Mouse (Mus musculus) CH12.LX (cell line): Measurements from ENCODE around the gene Dnaja4. TPM values are rescaled to one million over a fixed set of nuclear protein-coding genes. Genes with fewer than 3 reads are reported as not detected.

ENCODE experiments used
- DNase-seq: peaks from one replicate; pipeline ENCODE4 v3.0.0-alpha.2; 2013; ENCODE audit errors: extremely low read depth
- H3K27ac ChIP-seq: 2 replicates; pipeline ENCODE4 v1.5.1; 2012; ENCODE audit warnings: low read depth, mild to moderate bottlenecking, control low read depth, moderate library complexity; ENCODE audit not compliant: insufficient read depth
- H3K27me3 ChIP-seq: replicated peaks from 2 replicates; pipeline ENCODE3; 2012; ENCODE audit warnings: inconsistent platforms
- H3K36me3 ChIP-seq, 2 experiments: replicated peaks in 1 of 2; 2 replicates each; pipeline versions ENCODE3 to v1.6.1; 2012; ENCODE audit warnings: inconsistent platforms in 1 of 2, low read length in 1 of 2, mild to moderate bottlenecking in 1 of 2, mixed read lengths in 1 of 2, moderate library complexity in 1 of 2; ENCODE audit not compliant: control insufficient read depth in 1 of 2, insufficient read depth in 1 of 2
- H3K4me1 ChIP-seq, 2 experiments: 2 replicates each; pipeline ENCODE4 v1.6.1; 2012; ENCODE audit warnings: inconsistent platforms in 1 of 2, moderate library complexity in 1 of 2; ENCODE audit not compliant: insufficient read depth in 2 of 2, control insufficient read depth in 1 of 2
- H3K4me2 ChIP-seq: 2 replicates; pipeline ENCODE4 v1.6.1; 2012; ENCODE audit warnings: low read depth, mild to moderate bottlenecking, control low read depth; ENCODE audit not compliant: poor library complexity, insufficient read depth, severe bottlenecking
- H3K4me3 ChIP-seq, 3 experiments: fragments of 150-350 bp in 1 of 3; sonication (generic) in 1 of 3; replicated peaks in 1 of 3; 2 replicates each; pipeline versions ENCODE3 to v1.5.1; 2011 to 2012; ENCODE audit warnings: low read depth in 2 of 3, low read length in 2 of 3, mild to moderate bottlenecking in 2 of 3, moderate library complexity in 2 of 3, control low read depth in 1 of 3, improper control_type of control experiment in 1 of 3, inconsistent platforms in 1 of 3, mixed read lengths in 1 of 3; ENCODE audit not compliant: poor library complexity in 1 of 3
- H3K79me2 ChIP-seq: replicated peaks from 2 replicates; pipeline ENCODE4 v1.6.1; 2012; ENCODE audit warnings: mild to moderate bottlenecking, moderate library complexity; ENCODE audit not compliant: control insufficient read depth, poor library complexity, insufficient read depth, severe bottlenecking; ENCODE audit errors: extremely low read depth
- H3K9ac ChIP-seq: 2 replicates; pipeline ENCODE4 v1.6.1; 2012; ENCODE audit warnings: low read depth, mild to moderate bottlenecking, control low read depth, moderate library complexity; ENCODE audit not compliant: insufficient read depth
- H3K9me3 ChIP-seq: replicated peaks from 2 replicates; pipeline ENCODE3; 2012; ENCODE audit warnings: low read length, inconsistent platforms, mixed read lengths
- BHLHE40 ChIP-seq: IDR thresholded peaks from 2 replicates; pipeline ENCODE4 v1.6.1; 2011; ENCODE audit warnings: mild to moderate bottlenecking, low read depth, low read length, improper control_type of control experiment
- GABPA ChIP-seq: IDR thresholded peaks from 2 replicates; pipeline ENCODE4 v1.6.1; 2012; ENCODE audit warnings: low read depth, low read length, improper control_type of control experiment, inconsistent platforms; ENCODE audit not compliant: insufficient replicate concordance
- HCFC1 ChIP-seq: IDR thresholded peaks from 2 replicates; pipeline ENCODE4 v1.6.1; 2012; ENCODE audit warnings: low read depth, mild to moderate bottlenecking, inconsistent platforms, low read length, improper control_type of control experiment
- IRF4 ChIP-seq: IDR thresholded peaks from 2 replicates; pipeline ENCODE4 v1.6.1; 2014; ENCODE audit warnings: low read depth, mild to moderate bottlenecking, inconsistent platforms, low read length, improper control_type of control experiment
- JUND ChIP-seq: conservative IDR thresholded peaks from 2 replicates; pipeline ENCODE4 v1.6.1; 2011; ENCODE audit warnings: low read depth, low read length, improper control_type of control experiment
- KAT2A ChIP-seq: IDR thresholded peaks from 2 replicates; pipeline ENCODE4 v1.6.1; 2012; ENCODE audit warnings: low read length, improper control_type of control experiment, inconsistent platforms; ENCODE audit not compliant: insufficient replicate concordance
- MAFK ChIP-seq: IDR thresholded peaks from 2 replicates; pipeline ENCODE4 v1.6.1; 2011; ENCODE audit warnings: low read length, improper control_type of control experiment; ENCODE audit not compliant: insufficient replicate concordance
- MAX ChIP-seq: IDR thresholded peaks from 2 replicates; pipeline ENCODE4 v1.6.1; 2011; ENCODE audit warnings: low read length, improper control_type of control experiment
- MEF2A ChIP-seq: IDR thresholded peaks from 2 replicates; pipeline ENCODE4 v1.6.1; 2014; ENCODE audit warnings: low read depth, mild to moderate bottlenecking, inconsistent platforms, low read length, improper control_type of control experiment, borderline replicate concordance
- MXI1 ChIP-seq: IDR thresholded peaks from 2 replicates; pipeline ENCODE4 v1.6.1; 2011; ENCODE audit warnings: mild to moderate bottlenecking, low read depth, low read length, improper control_type of control experiment
- NRF1 ChIP-seq: IDR thresholded peaks from 2 replicates; pipeline ENCODE4 v1.6.1; 2014; ENCODE audit warnings: low read depth, mild to moderate bottlenecking, inconsistent platforms, low read length, improper control_type of control experiment, moderate library complexity
- PAX5 ChIP-seq: IDR thresholded peaks from 2 replicates; pipeline ENCODE4 v1.6.1; 2012; ENCODE audit warnings: low read length, inconsistent platforms, mixed read lengths
- POLR2AphosphoS2 ChIP-seq: IDR thresholded peaks from 2 replicates; pipeline ENCODE4 v1.6.1; 2011; ENCODE audit warnings: low read depth, low read length, improper control_type of control experiment
- RAD21 ChIP-seq: IDR thresholded peaks from 2 replicates; pipeline ENCODE4 v1.6.1; 2011; ENCODE audit warnings: low read depth, mild to moderate bottlenecking, low read length, improper control_type of control experiment, moderate library complexity
- RCOR1 ChIP-seq: conservative IDR thresholded peaks from 2 replicates; pipeline ENCODE4 v1.6.1; 2012; ENCODE audit warnings: low read depth, mild to moderate bottlenecking, inconsistent platforms, low read length, improper control_type of control experiment
- SIN3A ChIP-seq: IDR thresholded peaks from 2 replicates; pipeline ENCODE4 v1.6.1; 2012; ENCODE audit warnings: low read length, improper control_type of control experiment, inconsistent platforms
- UBTF ChIP-seq: IDR thresholded peaks from 2 replicates; pipeline ENCODE4 v1.6.1; 2012; ENCODE audit warnings: low read depth, mild to moderate bottlenecking, inconsistent platforms, low read length, improper control_type of control experiment, moderate library complexity
- USF1 ChIP-seq: IDR thresholded peaks from 2 replicates; pipeline ENCODE4 v1.6.1; 2014; ENCODE audit warnings: low read depth, mild to moderate bottlenecking, inconsistent platforms, low read length, improper control_type of control experiment
- USF2 ChIP-seq: conservative IDR thresholded peaks from 2 replicates; pipeline ENCODE4 v1.6.1; 2011; ENCODE audit warnings: low read depth, low read length, improper control_type of control experiment
- ZMIZ1 ChIP-seq: IDR thresholded peaks from 2 replicates; pipeline ENCODE4 v1.6.1; 2012; ENCODE audit warnings: low read depth, mild to moderate bottlenecking, inconsistent platforms, low read length, improper control_type of control experiment
- dilution Hi-C: fragments of 300-500 bp; cut with MboI; formaldehyde crosslinking; loops from 2 replicates; pipeline ENCODE4 v1.14.3; 2020; ENCODE audit warnings: low sequenced_read_pairs; ENCODE audit not compliant: extremely low pct_unique_long_range_greater_than_20kb, extremely low pct_ligation_motif_present
- in situ Hi-C: fragments of 300-500 bp; cut with MboI; formaldehyde crosslinking; loops from 3 replicates; pipeline ENCODE4 v1.14.3; 2019; ENCODE audit warnings: low sequenced_read_pairs, low pct_ligation_motif_present, low pct_unique_long_range_greater_than_20kb, mixed read lengths
- polyA plus RNA-seq: library from polyadenylated mRNA; unstranded; fragments of >175 nt; gene quantifications from 2 replicates; pipeline ENCODE4 v1.2.1, GENCODE M21; 2012; ENCODE audit warnings: low read depth; ENCODE audit not compliant: insufficient read length
- total RNA-seq, 2 experiments: library from RNA; depleted of rRNA; stranded (reverse); fragments of 300-350 nt in 1 of 2; fragments of >200 nt in 1 of 2; gene quantifications; 2 replicates each; pipeline ENCODE4 v1.2.3; 2012 to 2014

Dnaja4 gene
- total and polyA plus RNA-seq, 3 experiments, result 0.81 to 2.4 (median 1.1) TPM

DNA sequence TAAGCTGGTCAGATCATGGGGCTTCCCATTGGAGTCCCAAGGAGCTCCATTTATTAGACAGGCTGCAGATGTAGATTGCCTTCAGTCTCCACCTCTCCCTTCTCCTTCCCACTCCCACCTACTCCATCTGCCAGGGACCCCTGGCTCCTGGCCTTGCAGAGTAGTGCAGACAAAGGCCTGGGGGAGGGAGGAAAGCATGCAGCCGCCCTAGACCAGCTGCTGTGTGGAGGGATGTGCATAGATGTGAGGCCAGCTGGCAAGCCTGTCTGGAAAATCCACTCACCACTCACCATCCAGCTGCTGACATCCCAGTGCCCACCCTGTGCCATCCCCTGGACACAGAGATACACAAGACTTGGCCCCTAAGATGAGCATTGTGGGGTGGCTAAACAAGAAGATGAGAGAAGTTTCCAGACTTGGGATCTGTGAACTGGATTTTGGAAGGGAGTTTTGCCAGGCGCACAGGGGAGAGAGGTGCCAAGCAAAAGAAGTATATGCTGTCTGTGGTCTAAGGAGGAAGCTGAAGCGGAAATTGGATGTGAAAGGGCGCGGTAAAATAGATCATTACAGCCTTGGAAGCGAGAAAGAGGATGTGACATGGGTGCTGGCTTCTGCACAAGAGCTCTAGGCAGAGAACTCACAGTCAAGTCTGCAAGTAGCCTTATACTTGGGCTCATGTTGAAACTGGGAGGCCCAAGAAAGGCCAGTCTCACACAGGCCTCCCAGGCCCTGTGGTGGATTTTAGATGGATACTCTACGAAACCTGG, 51.7 kb downstream of the Dnaja4 start:
- in situ Hi-C loops, result no loop called here
- H3K9ac ChIP-seq, result no peak overlapping the region
- DNase-seq, result no peak
- H3K27ac ChIP-seq, result no peak overlapping the region
- no peaks in the 10 kb centered on the region for H3K36me3 ChIP-seq
- H3K27me3 ChIP-seq, result peaks cover 11% of the 10 kb centered on the region
- H3K4me3 ChIP-seq, result no peak overlapping the region
- H3K4me2 ChIP-seq, result no peak overlapping the region
- H3K9me3 ChIP-seq, result no peaks in the 10 kb centered on the region
- dilution Hi-C loops, result no loop called here
- peaks cover 2 to 7% of the 10 kb centered on the region in 2 experiments; a peak in 3 of 4 replicates for H3K4me1 ChIP-seq
- no peak for TF ChIP-seq MEF2A
- TF ChIP-seq UBTF, result no peak
- TF ChIP-seq IRF4, result no peak
- no peak for TF ChIP-seq RAD21
- no peak for TF ChIP-seq GABPA
- TF ChIP-seq NRF1, result no peak
- TF ChIP-seq POLR2AphosphoS2, result no peak
- no peak for TF ChIP-seq USF2
- no peak for TF ChIP-seq SIN3A
- no peak for TF ChIP-seq MAX
- TF ChIP-seq KAT2A, result no peak
- TF ChIP-seq JUND, result no peak
- TF ChIP-seq PAX5, result no peak
- no peak for TF ChIP-seq HCFC1
- TF ChIP-seq ZMIZ1, result no peak
- no peak for TF ChIP-seq BHLHE40
- no peak for TF ChIP-seq RCOR1
- no peaks in the 10 kb centered on the region for H3K79me2 ChIP-seq

DNA sequence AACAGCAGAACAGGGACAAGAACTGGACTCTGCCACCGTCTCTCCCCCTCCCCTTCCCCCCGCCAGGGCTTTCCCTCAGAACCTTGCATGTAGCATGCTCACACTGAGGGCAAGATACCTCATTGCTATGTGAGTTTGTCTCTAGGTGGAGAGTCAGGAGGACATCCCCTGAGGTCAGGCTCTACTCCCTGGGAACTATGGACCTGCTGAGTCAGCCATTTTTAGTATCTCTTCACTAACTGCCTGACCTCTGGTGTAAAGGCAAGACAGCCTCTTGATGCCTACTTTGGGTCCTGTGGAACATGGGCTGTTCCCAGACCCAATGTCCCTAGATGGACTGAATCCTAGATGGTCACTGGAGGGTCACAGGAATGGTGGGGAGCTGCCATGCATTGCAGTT, 53.0 kb downstream of the Dnaja4 start:
- Histone ChIP-seq H3K4me2 (no peak overlapping the region), H3K27ac (no peak overlapping the region), H3K79me2 (no peaks in the 10 kb centered on the region), H3K27me3 (peaks cover 12% of the 10 kb centered on the region), H3K9me3 (no peaks in the 10 kb centered on the region), H3K36me3 (no peaks in the 10 kb centered on the region), H3K4me3 (no peak overlapping the region), H3K4me1 (peaks cover 0 to 5% of the 10 kb centered on the region in 2 experiments; a peak in 2 of 4 replicates), H3K9ac (no peak overlapping the region)
- in situ Hi-C loops (no loop called here), dilution Hi-C loops (no loop called here)
- DNase-seq, result no peak
- TF ChIP-seq RAD21 (no peak), USF1 (no peak), MAFK (peak; percentile 79), UBTF (no peak), PAX5 (no peak), MXI1 (no peak)
